Mouse (Mus musculus) ES-E14 (cell line): ENCODE results near the gene Nnat. TPM values are rescaled to one million over a fixed set of nuclear protein-coding genes. Genes with fewer than 3 reads are reported as not detected.
A peak's percentile ranks its signal among the peaks of the same experiment; 100 is the strongest.

Experiments used
- DNase-seq: peaks from one replicate; pipeline ENCODE4 v3.0.0-alpha.2; 2013; ENCODE audit warnings: low read depth, low spot score
- H3K27ac ChIP-seq: 2 replicates; pipeline ENCODE4 v1.5.1; 2012; ENCODE audit warnings: low read depth, mild to moderate bottlenecking, low read length, moderate library complexity, mixed read lengths; ENCODE audit not compliant: poor library complexity, insufficient read depth, severe bottlenecking
- H3K36me3 ChIP-seq: 2 replicates; pipeline ENCODE4 v1.6.1; 2012; ENCODE audit warnings: mild to moderate bottlenecking, low read length, moderate library complexity, mixed read lengths; ENCODE audit not compliant: control insufficient read depth, poor library complexity, insufficient read depth, severe bottlenecking
- H3K4me1 ChIP-seq, 2 experiments: fragments of 150-350 bp in 1 of 2; sonication (generic) in 1 of 2; 2 replicates each; pipeline ENCODE4 v1.6.1; 2012; ENCODE audit warnings: low read length in 2 of 2, mild to moderate bottlenecking in 1 of 2, mixed read lengths in 1 of 2; ENCODE audit not compliant: control insufficient read depth in 2 of 2, insufficient read depth in 2 of 2, poor library complexity in 1 of 2
- H3K4me3 ChIP-seq, 2 experiments: fragments of 150-350 bp in 1 of 2; sonication (generic) in 1 of 2; 2 replicates each; pipeline ENCODE4 v1.5.1; 2012; ENCODE audit warnings: low read length in 2 of 2, low read depth in 1 of 2, mild to moderate bottlenecking in 1 of 2, mixed read lengths in 1 of 2; ENCODE audit not compliant: insufficient read depth in 1 of 2, poor library complexity in 1 of 2, severe bottlenecking in 1 of 2
- H3K9ac ChIP-seq: 2 replicates; pipeline ENCODE4 v1.6.1; 2012; ENCODE audit warnings: low read depth, mild to moderate bottlenecking, low read length, mixed read lengths; ENCODE audit not compliant: poor library complexity, insufficient read depth, severe bottlenecking
- H3K9me3 ChIP-seq: fragments of 150-350 bp; sonication (generic); 2 replicates; pipeline ENCODE4 v1.6.1; 2012; ENCODE audit warnings: low read depth, mild to moderate bottlenecking, low read length; ENCODE audit not compliant: control insufficient read depth, insufficient read depth
- CHD2 ChIP-seq: IDR thresholded peaks from 2 replicates; pipeline ENCODE4 v1.6.1; 2014; ENCODE audit warnings: mild to moderate bottlenecking, low read depth, low read length, inconsistent platforms
- HCFC1 ChIP-seq: IDR thresholded peaks from 2 replicates; pipeline ENCODE4 v1.6.1; 2012; ENCODE audit warnings: low read length, inconsistent platforms, borderline replicate concordance; ENCODE audit not compliant: insufficient read depth
- MAFK ChIP-seq: IDR thresholded peaks from 2 replicates; pipeline ENCODE4 v1.6.1; 2014; ENCODE audit warnings: mild to moderate bottlenecking, low read depth, low read length, inconsistent platforms; ENCODE audit not compliant: insufficient read depth
- ZC3H11A ChIP-seq: IDR thresholded peaks from 2 replicates; pipeline ENCODE4 v1.6.1; 2012; ENCODE audit warnings: low read depth, mild to moderate bottlenecking, inconsistent platforms, low read length, borderline replicate concordance
- ZNF384 ChIP-seq: IDR thresholded peaks from 2 replicates; pipeline ENCODE4 v1.6.1; 2012; ENCODE audit warnings: low read depth, low read length, inconsistent platforms
- in situ Hi-C, 2 experiments: fragments of 600-800 bp; cut with MboI; formaldehyde crosslinking; loops; one replicate each; pipeline ENCODE4 v1.15.1; 2025; ENCODE audit warnings: low sequenced_read_pairs in 2 of 2, inconsistent platforms in 1 of 2; ENCODE audit not compliant: unreplicated experiment in 2 of 2
- total RNA-seq: library from RNA; depleted of rRNA; stranded (reverse); fragments of 300-350 nt; gene quantifications from 2 replicates; pipeline ENCODE4 v1.2.3, GENCODE M21; 2012

Nnat gene
- total RNA-seq, 1 experiment = 117 TPM

GRCm38 (mm10) chr2:157565446-157565845, 5.6 kb downstream of the Nnat start:
- no peak for DNase-seq
- Histone ChIP-seq H3K4me3 (peak overlapping the region; percentile 87 to 90), H3K36me3 (peaks cover 13% of the 10 kb centered on the region; the same call in 1 of the 2 replicates), H3K9me3 (0 out of 2 replicates have a peak, but pooled peaks cover 3% of the 10 kb centered on the region), H3K27ac (no peak overlapping the region), H3K9ac (peak overlapping the region; percentile 87), H3K4me1 (peaks cover 2 to 8% of the 10 kb centered on the region in 2 experiments; a peak in 2 of 4 replicates)
- no peak for TF ChIP-seq ZC3H11A
- peak; percentile 74 for TF ChIP-seq ZNF384
- in situ Hi-C loops = no loop called here

GRCm38 (mm10) chr2:157565898-157566259, 6.0 kb downstream of the Nnat start:
- TF ChIP-seq MAFK (no peak), CHD2 (no peak), ZNF384 (no peak), ZC3H11A (no peak), HCFC1 (no peak)
- DNase-seq = no peak
- H3K9ac ChIP-seq = peak overlapping the region; percentile 87
- H3K4me1 ChIP-seq = peaks cover 2 to 8% of the 10 kb centered on the region in 2 experiments; a peak in 2 of 4 replicates
- peaks cover 13% of the 10 kb centered on the region; the same call in 1 of the 2 replicates for H3K36me3 ChIP-seq
- in situ Hi-C loops = no loop called here
- H3K4me3 ChIP-seq = peak overlapping the region; percentile 87 to 90
- no peaks in the 10 kb centered on the region for H3K9me3 ChIP-seq
- peak overlapping the region; percentile 87; the same call in 1 of the 2 replicates for H3K27ac ChIP-seq

- peak overlapping the region; percentile 87 for H3K9ac ChIP-seq
- TF ChIP-seq MAFK (peak; percentile 53; the same call in 1 of the 2 replicates), HCFC1 (peak; percentile 68; the same call in 1 of the 2 replicates), ZNF384 (no peak)
- no peaks in the 10 kb centered on the region for H3K9me3 ChIP-seq
- H3K36me3 ChIP-seq = peaks cover 8% of the 10 kb centered on the region; the same call in 1 of the 2 replicates
- in situ Hi-C loops = no loop called here
- peak; percentile 78 for DNase-seq
- H3K27ac ChIP-seq = peak overlapping the region; percentile 87
- peaks cover 2 to 8% of the 10 kb centered on the region in 2 experiments; a peak in 2 of 4 replicates for H3K4me1 ChIP-seq
- peak overlapping the region; percentile 87 to 90 for H3K4me3 ChIP-seq
Measured at GRCm38 (mm10) chr2:157566260-157566952, 6.5 kb downstream of the Nnat start.

GRCm38 (mm10) chr2:157567235-157567961, 7.5 kb downstream of the Nnat start:
- no peaks in the 10 kb centered on the region; the same call in 1 of the 2 replicates for H3K36me3 ChIP-seq
- H3K27ac ChIP-seq = peak overlapping the region; percentile 78
- peak overlapping the region; percentile 87 to 90 for H3K4me3 ChIP-seq
- in situ Hi-C loops = no loop called here
- TF ChIP-seq MAFK = peak; percentile 66; the same call in 1 of the 2 replicates
- peak; percentile 83 for TF ChIP-seq HCFC1
- TF ChIP-seq ZNF384 = no peak
- no peak for TF ChIP-seq ZC3H11A
- TF ChIP-seq CHD2 = no peak
- H3K9ac ChIP-seq = peak overlapping the region; percentile 87
- no peaks in the 10 kb centered on the region for H3K9me3 ChIP-seq
- H3K4me1 ChIP-seq = peaks cover 2 to 8% of the 10 kb centered on the region in 2 experiments; a peak in 2 of 4 replicates
- no peak for DNase-seq
